Mouse (Mus musculus) embryo, embryonic 11 days (tissue): Measurements from ENCODE around the gene Zfp362.

Experiments used
- DNase-seq: peaks from one replicate; pipeline ENCODE4 v3.0.0-alpha.2; 2015

Gene Zfp362

GRCm38 (mm10) chr4:128806043-128806826 is at the start of gene Zfp362:
TSS of gene Zfp362 (minus strand) at chr4:128806045.
- DNase-seq, result peak; percentile 83

- DNase-seq, result no peak
These were observed 49.8 kb upstream of the Zfp362 start for GRCm38 (mm10) chr4:128855613-128856040.

DNA sequence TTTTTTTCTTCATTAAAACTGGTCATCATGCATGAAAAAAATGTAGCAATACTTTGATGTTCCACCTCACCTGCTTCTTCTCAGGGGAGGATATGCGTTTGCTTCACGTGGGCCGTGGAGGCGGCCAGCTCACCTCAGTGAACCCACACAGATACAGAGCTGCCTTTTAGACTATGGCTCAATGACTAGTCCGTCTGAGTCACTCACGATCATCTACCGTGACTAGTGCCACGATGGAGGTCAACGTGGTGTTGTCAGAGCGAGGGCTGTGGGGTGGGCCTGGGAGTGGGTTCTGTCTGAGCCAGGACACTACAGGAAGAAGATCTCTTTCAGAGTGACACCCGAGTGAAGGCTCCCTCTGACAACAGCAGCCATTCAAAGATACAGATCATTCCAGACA is 47.3 kb upstream of the Zfp362 start:
- no peak for DNase-seq

GRCm38 (mm10) chr4:128852266-128852887 is 46.5 kb upstream of the Zfp362 start:
- DNase-seq, result no peak

DNA sequence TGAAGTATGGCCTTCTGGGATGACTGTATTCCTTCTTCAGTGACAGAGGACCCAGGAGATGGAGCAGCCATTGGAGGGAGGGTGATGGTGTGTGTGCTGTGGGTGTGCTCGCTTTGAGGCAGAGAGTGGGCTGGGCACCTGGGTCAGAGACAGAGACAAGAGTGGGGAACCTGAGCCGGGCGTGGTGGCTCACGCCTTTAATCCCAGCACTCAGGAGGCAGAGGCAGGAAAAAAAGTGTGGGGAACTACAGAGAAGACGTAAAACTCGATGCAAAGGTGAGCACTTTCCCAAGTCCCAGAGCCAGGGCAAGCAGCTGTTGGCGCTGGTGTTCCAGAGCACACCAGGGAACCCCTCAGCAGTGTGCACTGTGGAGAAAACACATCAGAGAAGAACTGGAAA is 43.8 kb upstream of the Zfp362 start:
- no peak for DNase-seq

DNA sequence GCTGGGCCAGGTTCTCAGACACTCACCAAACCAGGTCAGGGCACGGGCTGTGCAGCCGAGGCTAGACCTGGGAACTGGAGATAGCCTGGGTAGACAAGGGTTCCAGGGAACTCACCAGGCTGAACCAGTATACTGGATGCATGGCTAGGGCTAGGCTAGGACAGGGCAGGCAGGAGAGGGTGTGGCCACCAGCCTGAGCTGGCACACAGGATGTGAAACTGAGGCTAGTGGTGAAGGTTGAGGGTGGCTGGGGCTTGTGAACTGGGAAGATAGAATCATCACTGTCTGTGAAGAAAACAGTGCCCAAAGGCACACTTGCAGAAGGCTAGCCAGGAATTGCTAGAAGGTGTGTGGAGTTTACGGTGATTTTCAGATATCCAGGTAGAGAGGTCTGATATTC is 43.1 kb upstream of the Zfp362 start:
- no peak for DNase-seq

GRCm38 (mm10) chr4:128845367-128845973 is 39.6 kb upstream of the Zfp362 start:
- no peak for DNase-seq

DNA sequence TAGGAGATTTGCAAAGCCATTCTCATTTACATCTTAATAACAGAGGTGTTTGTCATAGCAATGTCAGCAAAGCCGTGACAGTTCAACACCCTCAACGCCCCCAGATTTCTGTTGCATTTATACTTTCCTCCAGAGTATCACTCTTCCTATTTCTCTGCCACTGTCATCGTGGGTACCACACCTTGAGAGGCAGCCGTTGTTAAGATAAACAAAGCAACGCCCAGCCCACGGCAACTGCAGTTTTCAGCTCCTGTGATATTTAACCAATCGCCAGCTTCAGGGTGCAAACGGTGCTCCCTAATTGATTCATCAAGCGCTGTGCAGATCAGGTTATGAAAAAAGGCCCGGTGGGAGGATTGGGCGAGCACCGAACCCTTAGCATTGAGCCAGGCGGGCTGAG is 38.7 kb upstream of the Zfp362 start:
- no peak for DNase-seq

DNA sequence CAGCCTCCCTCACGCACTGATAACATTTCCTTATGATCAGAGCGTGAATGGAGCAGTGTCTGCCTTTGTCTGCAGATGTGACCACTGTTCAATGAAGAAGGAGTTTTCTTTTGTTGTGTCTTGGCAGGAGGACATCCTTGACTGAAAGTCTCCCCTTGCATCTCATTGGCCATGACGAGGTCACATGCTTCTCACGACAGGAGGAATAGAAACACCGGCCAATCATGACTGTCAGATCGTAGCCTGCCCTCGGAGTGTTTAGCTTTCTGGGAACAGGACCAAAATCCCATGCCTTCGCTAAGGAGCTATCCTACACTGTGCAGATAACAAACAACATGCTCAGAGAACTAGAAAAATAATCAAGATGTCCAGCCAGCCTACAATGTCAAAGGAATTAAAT is 35.4 kb upstream of the Zfp362 start:
- peak; percentile 29 for DNase-seq

GRCm38 (mm10) chr4:128839811-128840738 is 34.2 kb upstream of the Zfp362 start:
- DNase-seq, result peak; percentile 58

- DNase-seq, result no peak
These were observed 32.4 kb upstream of the Zfp362 start for GRCm38 (mm10) chr4:128838202-128838601.

GRCm38 (mm10) chr4:128824131-128824530 is 18.3 kb upstream of the Zfp362 start:
- no peak for DNase-seq

DNA sequence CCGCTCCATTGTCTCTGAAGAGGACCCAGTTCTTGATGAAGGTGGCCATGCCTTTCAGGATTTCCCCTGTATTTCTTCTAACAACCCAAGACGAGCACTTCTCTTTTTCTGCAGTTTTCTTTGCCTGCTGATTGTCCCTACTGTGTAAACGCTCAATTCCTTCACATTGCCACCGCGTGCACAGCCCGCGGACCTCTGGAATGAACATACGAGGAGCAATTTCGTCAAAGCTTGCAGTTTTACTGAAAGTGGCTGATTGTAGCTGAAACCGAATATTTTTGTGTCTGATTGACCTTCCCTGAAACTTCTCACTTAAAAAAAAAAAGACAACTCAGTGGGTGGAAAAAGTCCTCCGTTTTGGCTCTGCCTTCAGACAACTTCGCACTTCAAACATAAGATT is 14.7 kb upstream of the Zfp362 start:
- no peak for DNase-seq

DNA sequence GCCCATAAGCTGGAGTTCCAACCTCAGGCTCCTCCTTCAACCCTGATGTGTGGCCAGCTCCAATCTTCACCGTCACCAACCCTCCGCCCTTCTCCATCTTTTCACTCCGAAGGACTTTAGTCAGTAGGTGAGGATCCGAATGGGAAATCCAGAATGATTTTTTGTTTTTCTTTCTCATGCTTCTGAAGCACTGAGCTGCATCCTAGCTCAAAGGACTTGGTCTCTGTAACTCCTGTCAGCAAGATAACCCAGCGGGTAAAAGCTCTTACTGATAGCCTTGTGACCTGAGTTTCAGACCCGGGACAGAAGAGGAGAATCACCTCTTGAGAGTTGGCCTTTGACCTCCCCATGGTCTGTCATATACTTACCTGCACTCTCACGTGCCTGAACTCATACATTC is 11.2 kb upstream of the Zfp362 start:
- DNase-seq, result no peak

- peak; percentile 91 for DNase-seq
These were observed 5.7 kb upstream of the Zfp362 start for GRCm38 (mm10) chr4:128811382-128812056.

- peak; percentile 86 for DNase-seq
These were observed 958 bp upstream of the Zfp362 start for GRCm38 (mm10) chr4:128806827-128807179.

- peak; percentile 55 for DNase-seq
These were observed 449 bp downstream of the Zfp362 start for GRCm38 (mm10) chr4:128805150-128806042.

GRCm38 (mm10) chr4:128804426-128805149 is 1.3 kb downstream of the Zfp362 start:
- peak; percentile 39 for DNase-seq

- no peak for DNase-seq
These were observed 2.3 kb downstream of the Zfp362 start for GRCm38 (mm10) chr4:128803569-128803968.

DNA sequence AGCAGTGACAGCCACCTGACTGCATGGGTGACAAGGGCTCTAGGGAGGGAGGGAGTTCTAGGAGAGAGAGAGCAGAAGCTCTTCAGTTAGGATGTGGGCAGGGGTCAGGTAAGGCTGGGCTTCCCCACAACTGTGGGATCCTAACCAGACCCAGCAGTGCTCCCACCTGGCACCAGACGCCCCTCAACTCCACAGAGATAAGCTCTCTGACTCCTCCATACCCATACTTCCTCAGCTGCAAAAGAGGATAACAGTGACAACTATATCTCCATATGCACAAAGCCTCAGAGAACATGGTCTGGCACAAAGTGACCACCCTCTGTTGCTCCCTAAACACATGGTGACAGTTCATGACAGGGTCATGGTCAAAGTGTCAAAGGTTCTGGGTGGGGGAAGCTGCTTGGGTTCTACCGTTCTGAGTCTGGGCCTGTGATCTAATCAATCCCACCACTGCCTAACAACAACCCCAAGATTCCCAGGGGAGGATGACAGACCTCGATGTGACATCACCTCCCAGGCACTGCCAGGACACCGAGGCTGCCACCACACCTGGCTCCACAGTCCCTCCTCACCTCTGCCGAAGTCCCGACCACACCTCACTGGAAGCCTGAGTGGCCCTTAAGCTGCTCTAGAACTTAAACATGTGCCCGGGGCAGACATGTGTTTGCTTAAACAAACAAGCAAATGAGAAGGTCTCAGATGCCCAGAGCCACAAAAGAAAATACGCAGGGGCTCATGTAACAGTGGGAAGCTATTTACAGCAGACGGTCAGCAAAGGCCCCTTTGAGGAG is 4.0 kb downstream of the Zfp362 start:
- DNase-seq, result no peak
